Comparison of ENCODE assay signal across 19 mouse cellular contexts in the genomic region with DNA sequence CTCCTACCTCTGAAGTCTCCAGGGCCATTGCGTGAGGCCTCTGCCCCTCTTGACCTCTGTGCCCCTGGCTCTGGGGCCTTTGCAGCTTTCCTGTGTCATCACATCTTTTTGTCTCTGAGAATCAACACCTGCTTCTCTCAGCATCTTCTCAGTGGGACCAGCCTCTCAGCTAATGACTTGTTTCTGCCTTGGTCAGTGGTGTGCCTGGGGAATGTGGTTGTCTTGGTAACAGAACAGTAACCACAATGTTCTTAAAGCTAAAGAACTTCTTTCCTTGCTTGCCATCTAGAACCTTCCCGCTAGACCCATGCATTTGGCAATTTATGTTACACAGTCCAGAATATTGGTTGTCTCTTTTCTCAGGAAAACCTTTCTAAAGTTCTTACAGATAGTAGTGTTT. TPM values are rescaled to one million over a fixed set of nuclear protein-coding genes. Genes with fewer than 3 reads are reported as not detected.
A peak's percentile ranks its signal among the peaks of the same experiment; 100 is the strongest.
DNase-seq lines count a peak whose midpoint lies in the region; ATAC-seq and TF ChIP-seq lines count a peak whose summit lies in the region.
"Had no signal": no experiment of that assay in that cellular context is flagged by ENCODE, and none has a peak within 500 bp of the region (broad histone marks: within the 10 kb centered on the region; RNA-seq: fewer than 3 reads in every experiment).

No protein-coding gene starts in this region.

- peak; percentile 12; the same call in 1 of the 2 replicates for ATAC-seq in frontal cortex, adult (ENCODE audit: low TSS enrichment)
- ATAC-seq in midbrain, embryonic 12.5 days (ENCODE audit: low FRiP score, low read depth), result no peak
- ATAC-seq in midbrain, embryonic 11.5 days (ENCODE audit: low FRiP score), result no peak
- ATAC-seq in midbrain, embryonic 15.5 days (replicated peaks), result no peak
- ATAC-seq in stomach, postnatal 0 days (ENCODE audit: low FRiP score, low TSS enrichment), result no peak
- ATAC-seq: intestine, embryonic 15.5 days had no signal

- no peak overlapping the region for H3K4me3 ChIP-seq in midbrain, embryonic 12.5 days
- no peak overlapping the region for H3K4me3 ChIP-seq in midbrain, embryonic 11.5 days (ENCODE audit: low read depth, low read length)
- no peak overlapping the region for H3K4me3 ChIP-seq in midbrain, embryonic 15.5 days
- no peak overlapping the region for H3K4me3 ChIP-seq in stomach, postnatal 0 days (ENCODE audit: low read depth, low read length)
- H3K4me3 ChIP-seq: forebrain, embryonic 10.5 days; intestine, embryonic 15.5 days; limb, embryonic 12.5 days had no signal

- H3K4me1 ChIP-seq in midbrain, embryonic 12.5 days, result 0 out of 2 replicates have a peak, but pooled peaks cover 3% of the 10 kb centered on the region
- H3K4me1 ChIP-seq in midbrain, embryonic 11.5 days (ENCODE audit: control insufficient read depth, insufficient read depth, low read length), result no peaks in the 10 kb centered on the region
- peaks cover 6% of the 10 kb centered on the region for H3K4me1 ChIP-seq in midbrain, embryonic 15.5 days
- H3K4me1 ChIP-seq in stomach, postnatal 0 days (replicated peaks; ENCODE audit: control insufficient read depth, insufficient read depth), result no peaks in the 10 kb centered on the region
- H3K4me1 ChIP-seq: intestine, embryonic 15.5 days; limb, embryonic 12.5 days had no signal

- H3K4me2 ChIP-seq in midbrain, embryonic 12.5 days (replicated peaks), result no peak overlapping the region
- no peak overlapping the region for H3K4me2 ChIP-seq in midbrain, embryonic 11.5 days
- H3K4me2 ChIP-seq in midbrain, embryonic 15.5 days, result no peak overlapping the region
- H3K4me2 ChIP-seq in stomach, postnatal 0 days (replicated peaks; ENCODE audit: low read depth), result no peak overlapping the region
- H3K4me2 ChIP-seq: heart, embryonic 11.5 days; intestine, embryonic 15.5 days; limb, embryonic 12.5 days had no signal

- no peaks in the 10 kb centered on the region for H3K27me3 ChIP-seq in midbrain, embryonic 12.5 days
- no peaks in the 10 kb centered on the region for H3K27me3 ChIP-seq in midbrain, embryonic 11.5 days (ENCODE audit: control insufficient read depth, insufficient read depth, low read length)
- H3K27me3 ChIP-seq in midbrain, embryonic 15.5 days (replicated peaks), result no peaks in the 10 kb centered on the region
- H3K27me3 ChIP-seq in stomach, postnatal 0 days (ENCODE audit: control insufficient read depth, insufficient read depth, low read length), result no peaks in the 10 kb centered on the region
- H3K27me3 ChIP-seq: intestine, embryonic 15.5 days; limb, embryonic 12.5 days had no signal

- DNase-seq in frontal cortex, postnatal 25 days (ENCODE audit: low spot score in 2 of 2), result no peak
- no peak for DNase-seq in midbrain, embryonic 11.5 days (ENCODE audit: low spot score, missing footprints)
- no peak for DNase-seq in stomach, postnatal 0 days (ENCODE audit: low spot score)
- DNase-seq in right cerebral cortex, adult 2 months (ENCODE audit: low spot score in 2 of 2), result no peak
- no peak for DNase-seq in kidney, postnatal 4 days
- DNase-seq: adrenal gland, adult 8-10 months; cerebellum, adult 11-12 months; gastrocnemius, postnatal 36 days; spleen, adult 18-20 months; thymus, postnatal 36 days had no signal

- H3K27ac ChIP-seq in midbrain, embryonic 12.5 days (replicated peaks), result 0 out of 2 replicates have a peak overlapping the region, but pooled peaks have one; percentile 30
- no peak overlapping the region for H3K27ac ChIP-seq in midbrain, embryonic 11.5 days (ENCODE audit: low read depth, low read length)
- H3K27ac ChIP-seq in midbrain, embryonic 15.5 days, result peak overlapping the region; percentile 51; the same call in 1 of the 2 replicates
- H3K27ac ChIP-seq in stomach, postnatal 0 days (replicated peaks), result 0 out of 2 replicates have a peak overlapping the region, but pooled peaks have one; percentile 2
- H3K27ac ChIP-seq: forebrain, embryonic 10.5 days; intestine, embryonic 15.5 days; kidney, postnatal 0 days; limb, embryonic 12.5 days; liver, embryonic 14.5 days had no signal

- no peak overlapping the region for H3K9ac ChIP-seq in midbrain, embryonic 12.5 days (replicated peaks)
- H3K9ac ChIP-seq in midbrain, embryonic 11.5 days (ENCODE audit: low read length), result no peak overlapping the region
- no peak overlapping the region for H3K9ac ChIP-seq in midbrain, embryonic 15.5 days
- no peak overlapping the region for H3K9ac ChIP-seq in stomach, postnatal 0 days (ENCODE audit: low read length)
- H3K9ac ChIP-seq: intestine, embryonic 15.5 days; limb, embryonic 12.5 days; liver, embryonic 14.5 days had no signal

- H3K9me3 ChIP-seq in midbrain, embryonic 12.5 days, result no peaks in the 10 kb centered on the region
- no peaks in the 10 kb centered on the region for H3K9me3 ChIP-seq in midbrain, embryonic 11.5 days (ENCODE audit: control insufficient read depth, low read length)
- H3K9me3 ChIP-seq in midbrain, embryonic 15.5 days, result no peaks in the 10 kb centered on the region
- no peaks in the 10 kb centered on the region for H3K9me3 ChIP-seq in stomach, postnatal 0 days (ENCODE audit: control insufficient read depth, low read length)
- H3K9me3 ChIP-seq: forebrain, embryonic 10.5 days; intestine, embryonic 15.5 days; limb, embryonic 12.5 days had no signal

- peaks cover 74% of the 10 kb centered on the region for H3K36me3 ChIP-seq in midbrain, embryonic 12.5 days
- H3K36me3 ChIP-seq in midbrain, embryonic 11.5 days (ENCODE audit: control insufficient read depth, insufficient read depth, low read length), result 0 out of 2 replicates have a peak, but pooled peaks cover 2% of the 10 kb centered on the region
- 0 out of 2 replicates have a peak, but pooled peaks cover 3% of the 10 kb centered on the region for H3K36me3 ChIP-seq in midbrain, embryonic 15.5 days (replicated peaks)
- H3K36me3 ChIP-seq in stomach, postnatal 0 days (ENCODE audit: control insufficient read depth, insufficient read depth, low read length), result peaks cover 16% of the 10 kb centered on the region

- TF ChIP-seq CTCF in stomach, postnatal 0 days (IDR thresholded peaks at IDR 0.05; ENCODE audit: low read depth), result no peak

- no peak for TF ChIP-seq EP300 in stomach, postnatal 0 days (optimal IDR thresholded peaks at IDR 0.05)

- WGBS in midbrain, embryonic 12.5 days, result 73% methylated on average over 2 of the region's 2 CpGs
- 67% methylated on average over 2 of the region's 2 CpGs for whole genome bisulfite sequencing in midbrain, embryonic 11.5 days
- WGBS in midbrain, embryonic 15.5 days, result 59% methylated on average over 2 of the region's 2 CpGs
- 59% methylated on average over 2 of the region's 2 CpGs for whole genome bisulfite sequencing in stomach, postnatal 0 days

RNA-seq across cellular contexts. Expression of gene Dhx35, which starts 39.0 kb away (rescaled TPM):
- polyA plus RNA-seq in midbrain, embryonic 12.5 days (2016; fragmentation: Nextera tagmentation; extraction: Ambion mirVana), result 17.8 and 17.9 TPM in 2 replicates
- 16.1 and 18.3 TPM in 2 replicates for polyA plus RNA-seq in midbrain, embryonic 11.5 days (2014; fragmentation: Nextera tagmentation; extraction: Ambion mirVana)
- polyA plus RNA-seq in midbrain, embryonic 15.5 days (2015; fragmentation: Nextera tagmentation; extraction: Ambion mirVana), result 14.3 and 14.6 TPM in 2 replicates
- polyA plus RNA-seq in stomach, postnatal 0 days (2015; fragmentation: Nextera tagmentation; extraction: Ambion mirVana), result 5.6 and 6.5 TPM in 2 replicates
